Mouse (Mus musculus): Measurements from ENCODE around the gene Mrrf.

The Mrrf gene

GRCm38 (mm10) chr2:36197919-36198881 is 62.0 kb downstream of the Mrrf start:
- ATAC-seq (ENCODE audit: insufficient number of reproducible peaks, low FRiP score, low TSS enrichment): no peak

- ATAC-seq (ENCODE audit: insufficient number of reproducible peaks, low FRiP score, low TSS enrichment): no peak
Measured at GRCm38 (mm10) chr2:36198882-36199262, 62.7 kb downstream of the Mrrf start.

- ATAC-seq (ENCODE audit: insufficient number of reproducible peaks, low FRiP score, low TSS enrichment): no peak
Measured at GRCm38 (mm10) chr2:36200813-36201212, 64.6 kb downstream of the Mrrf start.

GRCm38 (mm10) chr2:36201756-36202610 is 65.8 kb downstream of the Mrrf start:
- ATAC-seq (ENCODE audit: insufficient number of reproducible peaks, low FRiP score, low TSS enrichment): no peak

- no peak for ATAC-seq (ENCODE audit: insufficient number of reproducible peaks, low FRiP score, low TSS enrichment)
Measured at GRCm38 (mm10) chr2:36202611-36202880, 66.4 kb downstream of the Mrrf start.

GRCm38 (mm10) chr2:36203011-36203825 is 67.0 kb downstream of the Mrrf start:
- no peak for ATAC-seq (ENCODE audit: insufficient number of reproducible peaks, low FRiP score, low TSS enrichment)

- no peak for ATAC-seq (ENCODE audit: insufficient number of reproducible peaks, low FRiP score, low TSS enrichment)
Measured at GRCm38 (mm10) chr2:36204595-36204994, 68.4 kb downstream of the Mrrf start.

- ATAC-seq (ENCODE audit: insufficient number of reproducible peaks, low FRiP score, low TSS enrichment): no peak
Measured at GRCm38 (mm10) chr2:36207071-36207470, 70.9 kb downstream of the Mrrf start.

- no peak for ATAC-seq (ENCODE audit: insufficient number of reproducible peaks, low FRiP score, low TSS enrichment)
Measured at GRCm38 (mm10) chr2:36210796-36211195, 74.6 kb downstream of the Mrrf start.

GRCm38 (mm10) chr2:36211785-36212184 is 75.6 kb downstream of the Mrrf start:
- ATAC-seq (ENCODE audit: insufficient number of reproducible peaks, low FRiP score, low TSS enrichment): no peak

- ATAC-seq (ENCODE audit: insufficient number of reproducible peaks, low FRiP score, low TSS enrichment): no peak
Measured at GRCm38 (mm10) chr2:36213108-36213507, 76.9 kb downstream of the Mrrf start.

GRCm38 (mm10) chr2:36214023-36214422 is 77.8 kb downstream of the Mrrf start:
- peak; percentile 78; the same call in 1 of the 2 replicates for ATAC-seq (ENCODE audit: insufficient number of reproducible peaks, low FRiP score, low TSS enrichment)

GRCm38 (mm10) chr2:36214425-36214824 is 78.2 kb downstream of the Mrrf start:
- ATAC-seq (ENCODE audit: insufficient number of reproducible peaks, low FRiP score, low TSS enrichment): no peak

GRCm38 (mm10) chr2:36215203-36215739 is 79.1 kb downstream of the Mrrf start:
- ATAC-seq (ENCODE audit: insufficient number of reproducible peaks, low FRiP score, low TSS enrichment): no peak

GRCm38 (mm10) chr2:36216546-36216945 is 80.4 kb downstream of the Mrrf start:
- no peak for ATAC-seq (ENCODE audit: insufficient number of reproducible peaks, low FRiP score, low TSS enrichment)

GRCm38 (mm10) chr2:36216953-36217573 is 80.9 kb downstream of the Mrrf start:
- no peak for ATAC-seq (ENCODE audit: insufficient number of reproducible peaks, low FRiP score, low TSS enrichment)

- no peak for ATAC-seq (ENCODE audit: insufficient number of reproducible peaks, low FRiP score, low TSS enrichment)
Measured at GRCm38 (mm10) chr2:36217692-36218233, 81.6 kb downstream of the Mrrf start.

GRCm38 (mm10) chr2:36220106-36220505 is 83.9 kb downstream of the Mrrf start:
- no peak for ATAC-seq (ENCODE audit: insufficient number of reproducible peaks, low FRiP score, low TSS enrichment)

- no peak for ATAC-seq (ENCODE audit: insufficient number of reproducible peaks, low FRiP score, low TSS enrichment)
Measured at GRCm38 (mm10) chr2:36220891-36221290, 84.7 kb downstream of the Mrrf start.

All from cerebellum, adult (tissue).